Mouse (Mus musculus) intestine, embryonic 15.5 days (tissue): ENCODE measurements around the gene Dlg4. TPM values are rescaled to one million over a fixed set of nuclear protein-coding genes. Genes with fewer than 3 reads are reported as not detected.

Experiments
- ATAC-seq: fragments of 200-750 bp; cut with Nextera tagmentation; 2 replicates; pipeline ENCODE4 v1.8.0; 2017; ENCODE audit warnings: moderate TSS enrichment, moderate library complexity
- H3K27ac ChIP-seq: fragments of 300-500 bp; sonication (generic); 2 replicates; pipeline ENCODE4 v1.5.1; 2015; ENCODE audit warnings: mild to moderate bottlenecking, inconsistent platforms
- H3K27me3 ChIP-seq: fragments of 300-500 bp; sonication (generic); replicated peaks from 2 replicates; pipeline ENCODE4 v1.6.1; 2015; ENCODE audit warnings: inconsistent platforms
- H3K36me3 ChIP-seq: fragments of 300-500 bp; sonication (generic); 2 replicates; pipeline ENCODE4 v1.6.1; 2015; ENCODE audit warnings: inconsistent platforms
- H3K4me1 ChIP-seq: fragments of 300-500 bp; sonication (generic); replicated peaks from 2 replicates; pipeline ENCODE4 v1.6.1; 2015; ENCODE audit warnings: inconsistent platforms
- H3K4me2 ChIP-seq: fragments of 300-500 bp; sonication (generic); replicated peaks from 2 replicates; pipeline ENCODE4 v1.6.1; 2015; ENCODE audit warnings: mild to moderate bottlenecking, inconsistent platforms
- H3K4me3 ChIP-seq: fragments of 300-500 bp; sonication (generic); replicated peaks from 2 replicates; pipeline ENCODE4 v1.5.1; 2015; ENCODE audit warnings: inconsistent platforms
- H3K9ac ChIP-seq: fragments of 300-500 bp; sonication (generic); 2 replicates; pipeline ENCODE4 v1.6.1; 2015; ENCODE audit warnings: inconsistent platforms
- H3K9me3 ChIP-seq: fragments of 300-500 bp; sonication (generic); 2 replicates; pipeline ENCODE4 v1.6.1; 2016; ENCODE audit warnings: inconsistent platforms
- WGBS: fragments of 180-500 bp; shearing (Covaris S2); methylation state at CpG from one replicate; pipeline ENCODE4 v1.1.7; 2015; 5-methylcytosine and 5-hydroxymethylcytosine counted together
- polyA plus RNA-seq: library from polyadenylated mRNA; unstranded; fragments of >200 nt; fragmentation: Nextera tagmentation; extraction: Ambion mirVana; gene quantifications from 2 replicates; pipeline ENCODE4 v1.2.1, GENCODE M21; 2015

Dlg4 gene
- polyA plus RNA-seq, 1 experiment from 2014 or later: 7.2 TPM

DNA sequence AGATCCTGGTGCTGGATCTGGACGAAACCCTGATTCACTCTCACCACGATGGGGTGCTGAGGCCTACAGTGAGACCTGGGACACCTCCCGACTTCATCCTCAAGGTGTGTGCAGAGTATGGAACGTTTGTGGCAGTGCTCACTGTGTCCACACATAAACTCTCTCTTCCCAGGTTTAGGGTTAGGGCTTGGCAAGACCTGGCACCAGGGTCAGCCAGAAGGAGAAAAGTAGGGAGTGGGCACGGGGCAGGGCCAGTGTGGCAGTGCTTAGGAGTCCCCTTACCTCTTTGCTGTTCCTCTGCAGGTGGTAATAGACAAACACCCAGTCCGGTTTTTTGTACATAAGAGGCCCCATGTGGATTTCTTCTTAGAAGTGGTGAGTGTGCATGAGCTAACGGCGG is 32.3 kb upstream of the Dlg4 start:
- H3K27me3 ChIP-seq: no peaks in the 10 kb centered on the region
- no peaks in the 10 kb centered on the region for H3K9me3 ChIP-seq
- H3K4me3 ChIP-seq: no peak overlapping the region
- no peak overlapping the region for H3K4me2 ChIP-seq
- H3K27ac ChIP-seq: no peak overlapping the region
- H3K9ac ChIP-seq: no peak overlapping the region
- 89% methylated on average over 8 of the region's 8 CpGs for WGBS
- H3K36me3 ChIP-seq: peaks cover 36% of the 10 kb centered on the region
- H3K4me1 ChIP-seq: peaks cover 16% of the 10 kb centered on the region
- ATAC-seq: no peak

GRCm38 (mm10) chr11:69989949-69990348 is 26.8 kb upstream of the Dlg4 start:
- no peak overlapping the region for H3K4me2 ChIP-seq
- peaks cover 5% of the 10 kb centered on the region for H3K4me1 ChIP-seq
- peaks cover 37% of the 10 kb centered on the region for H3K36me3 ChIP-seq
- H3K9me3 ChIP-seq: no peaks in the 10 kb centered on the region
- no peak overlapping the region for H3K4me3 ChIP-seq
- no peak for ATAC-seq
- no peaks in the 10 kb centered on the region for H3K27me3 ChIP-seq
- H3K9ac ChIP-seq: no peak overlapping the region
- 87% methylated on average over 8 of the region's 8 CpGs for WGBS
- H3K27ac ChIP-seq: 0 out of 2 replicates have a peak overlapping the region, but pooled peaks have one; percentile 40

DNA sequence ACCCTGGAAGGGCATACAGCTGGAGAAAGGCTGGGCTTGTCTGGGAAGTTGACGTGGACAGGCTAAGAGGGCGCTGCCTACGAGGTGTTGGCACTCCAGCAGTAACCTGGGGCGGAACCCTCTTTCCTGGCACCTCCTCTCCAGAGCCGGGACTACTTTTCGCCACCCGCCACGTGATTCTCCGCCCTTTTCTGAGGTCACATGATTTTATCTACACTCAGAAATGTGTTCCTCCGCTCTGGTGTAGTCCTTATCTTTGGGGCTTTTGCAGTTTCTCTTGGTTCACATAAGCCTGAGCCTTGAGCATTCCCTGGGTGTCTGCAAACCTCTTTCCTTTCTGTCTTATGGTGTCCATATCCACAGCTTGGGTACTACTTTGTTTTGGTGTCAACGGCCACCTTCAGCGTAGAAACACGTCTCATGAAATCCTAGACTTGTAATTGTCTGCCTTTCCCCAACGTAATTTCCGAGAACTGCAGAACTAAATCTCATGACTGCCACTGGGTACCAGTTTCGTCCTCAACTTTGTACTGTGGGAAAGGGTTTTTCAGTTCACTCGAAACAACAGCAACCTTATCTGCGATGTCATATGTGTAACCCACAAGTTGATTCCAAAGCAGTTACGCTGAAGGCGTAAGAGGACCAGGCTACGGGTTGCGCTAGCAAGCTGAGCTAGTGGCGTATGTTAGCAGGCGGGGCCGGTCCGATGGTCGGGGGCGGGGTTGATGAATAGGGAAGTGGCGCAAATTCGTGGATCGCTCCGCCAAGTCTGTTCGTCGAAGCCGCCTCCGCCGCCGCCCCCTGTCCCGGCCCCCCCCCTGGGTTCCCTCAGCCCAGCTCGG is 25.7 kb upstream of the Dlg4 start, which contains the start of gene Gabarap:
Gabarap (plus strand) TSS at position 294 of the 842 bp plus-strand sequence.
- under 1% methylated on average over 40 of the region's 40 CpGs for WGBS
- no peaks in the 10 kb centered on the region for H3K27me3 ChIP-seq
- H3K36me3 ChIP-seq: peaks cover 31% of the 10 kb centered on the region

GRCm38 (mm10) chr11:69991711-69992110 is 25.0 kb upstream of the Dlg4 start:
- peak; percentile 19 for ATAC-seq

More for the DNA sequence above, 25.7 kb upstream of the Dlg4 start, which contains the start of gene Gabarap:
- no peaks in the 10 kb centered on the region for H3K9me3 ChIP-seq
- peak; percentile 78 for ATAC-seq
- H3K27ac ChIP-seq: peak within 1 kb of the TSS; percentile 94
- peak within 1 kb of the TSS; percentile 71 for H3K4me3 ChIP-seq
- H3K4me2 ChIP-seq: peak within 1 kb of the TSS; percentile 80
- H3K9ac ChIP-seq: peak within 1 kb of the TSS; percentile 85
- H3K4me1 ChIP-seq: peaks cover 5% of the 10 kb centered on the region

DNA sequence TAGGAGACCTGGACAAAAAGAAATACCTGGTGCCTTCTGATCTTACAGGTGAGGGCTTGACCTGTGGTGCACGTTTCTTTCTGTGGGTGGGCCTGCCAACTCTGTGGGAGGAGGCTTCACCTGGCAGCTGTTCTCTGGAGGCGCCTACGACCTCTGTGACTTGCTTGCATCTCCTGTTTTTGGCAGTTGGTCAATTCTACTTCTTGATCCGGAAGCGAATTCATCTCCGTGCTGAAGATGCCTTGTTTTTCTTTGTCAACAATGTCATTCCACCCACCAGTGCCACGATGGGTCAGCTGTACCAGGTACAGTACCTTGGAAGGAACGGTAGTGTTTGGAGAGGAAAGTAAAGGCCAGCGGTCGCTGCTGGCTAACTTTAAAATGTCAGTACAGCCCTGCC is 24.3 kb upstream of the Dlg4 start:
- H3K4me3 ChIP-seq: peak overlapping the region; percentile 71
- no peaks in the 10 kb centered on the region for H3K27me3 ChIP-seq
- H3K27ac ChIP-seq: no peak overlapping the region
- ATAC-seq: no peak
- H3K4me2 ChIP-seq: peak overlapping the region; percentile 80
- peaks cover 23% of the 10 kb centered on the region for H3K36me3 ChIP-seq
- H3K9ac ChIP-seq: 0 out of 2 replicates have a peak overlapping the region, but pooled peaks have one; percentile 9
- H3K4me1 ChIP-seq: peaks cover 8% of the 10 kb centered on the region
- WGBS: 80% methylated on average over 10 of the region's 10 CpGs
- H3K9me3 ChIP-seq: no peaks in the 10 kb centered on the region

More at GRCm38 (mm10) chr11:69991711-69992110, 25.0 kb upstream of the Dlg4 start:
- peak overlapping the region; percentile 85 for H3K9ac ChIP-seq
- H3K9me3 ChIP-seq: no peaks in the 10 kb centered on the region
- H3K4me3 ChIP-seq: peak overlapping the region; percentile 71
- peak overlapping the region; percentile 94 for H3K27ac ChIP-seq
- under 1% methylated on average over 15 of the region's 15 CpGs for WGBS
- peaks cover 5% of the 10 kb centered on the region for H3K4me1 ChIP-seq
- H3K4me2 ChIP-seq: peak overlapping the region; percentile 80
- no peaks in the 10 kb centered on the region for H3K27me3 ChIP-seq
- H3K36me3 ChIP-seq: peaks cover 27% of the 10 kb centered on the region

DNA sequence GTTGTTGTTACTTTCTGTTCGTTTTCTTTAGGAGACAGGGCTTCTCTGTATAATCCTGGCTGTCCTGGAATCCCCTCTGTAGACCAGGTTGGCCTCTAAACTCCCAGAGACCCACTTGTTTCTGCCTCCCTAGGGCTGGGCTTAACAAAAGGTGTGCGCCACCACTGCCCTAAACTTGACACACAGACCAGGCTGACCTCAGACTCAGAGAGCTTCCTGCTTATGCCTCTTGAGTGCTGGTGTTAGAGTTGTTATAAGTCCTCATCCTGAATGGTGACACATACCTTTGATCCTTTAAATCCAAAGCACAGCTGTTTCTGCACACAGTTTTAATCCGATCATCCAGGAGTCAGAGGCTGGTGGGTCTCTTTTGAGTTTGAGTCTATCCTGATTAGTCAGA is 23.8 kb upstream of the Dlg4 start:
- Histone ChIP-seq H3K4me3 (0 out of 2 replicates have a peak overlapping the region, but pooled peaks have one; percentile 71), H3K4me2 (peak overlapping the region; percentile 80), H3K27ac (no peak overlapping the region), H3K36me3 (peaks cover 19% of the 10 kb centered on the region), H3K9me3 (no peaks in the 10 kb centered on the region), H3K9ac (no peak overlapping the region), H3K27me3 (no peaks in the 10 kb centered on the region), H3K4me1 (peaks cover 13% of the 10 kb centered on the region)
- no peak for ATAC-seq
- 83% methylated on average over 3 of the region's 3 CpGs for WGBS

DNA sequence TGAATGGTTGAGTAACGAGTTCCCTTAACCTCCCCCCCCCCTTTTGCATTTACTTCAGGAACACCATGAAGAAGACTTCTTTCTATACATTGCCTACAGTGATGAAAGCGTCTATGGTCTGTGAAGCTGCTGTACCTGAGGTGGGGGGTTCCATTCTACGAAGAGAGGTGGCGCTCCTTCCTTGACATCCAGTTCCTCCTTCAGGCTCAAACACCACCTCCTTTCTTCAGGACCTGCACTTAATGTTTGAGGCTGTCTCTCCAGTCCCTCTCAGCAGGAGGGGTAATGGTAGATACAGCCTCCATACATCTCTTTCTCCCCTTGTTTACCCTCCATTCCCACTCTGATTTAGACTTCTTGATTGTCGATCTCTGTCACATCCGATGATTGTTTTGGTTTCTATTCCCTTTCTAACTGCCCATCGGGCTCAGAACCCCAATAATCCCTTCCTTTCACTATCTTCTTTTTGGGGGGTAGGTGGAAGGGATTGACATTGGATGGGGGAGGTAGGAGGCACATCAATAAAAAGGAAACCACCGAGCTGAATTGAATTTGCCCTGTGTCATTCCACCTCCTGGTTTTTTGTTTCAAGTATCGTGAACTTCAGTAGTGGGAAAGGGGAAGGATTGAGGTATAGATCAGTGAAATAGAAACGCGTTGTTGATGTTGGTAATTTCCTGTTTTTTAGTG is 22.2 kb upstream of the Dlg4 start:
- Histone ChIP-seq H3K4me3 (no peak overlapping the region), H3K4me2 (0 out of 2 replicates have a peak overlapping the region, but pooled peaks have one; percentile 11), H3K27ac (no peak overlapping the region), H3K4me1 (peaks cover 24% of the 10 kb centered on the region), H3K9me3 (no peaks in the 10 kb centered on the region), H3K27me3 (no peaks in the 10 kb centered on the region), H3K36me3 (peaks cover 27% of the 10 kb centered on the region), H3K9ac (no peak overlapping the region)
- WGBS: 84% methylated on average over 11 of the region's 11 CpGs
- ATAC-seq: no peak

GRCm38 (mm10) chr11:69995391-69995960 is 21.3 kb upstream of the Dlg4 start, which contains the start of gene Phf23:
Phf23 (plus strand) TSS chr11:69995777.
- H3K9ac ChIP-seq: peak within 1 kb of the TSS; percentile 90
- WGBS: under 1% methylated on average over 36 of the region's 36 CpGs
- no peaks in the 10 kb centered on the region for H3K9me3 ChIP-seq
- peak within 1 kb of the TSS; percentile 96 for H3K27ac ChIP-seq
- no peaks in the 10 kb centered on the region for H3K27me3 ChIP-seq
- peak; percentile 82 for ATAC-seq
- H3K4me3 ChIP-seq: peak within 1 kb of the TSS; percentile 94
- peaks cover 24% of the 10 kb centered on the region for H3K36me3 ChIP-seq
- H3K4me1 ChIP-seq: peaks cover 26% of the 10 kb centered on the region
- H3K4me2 ChIP-seq: peak within 1 kb of the TSS; percentile 60

DNA sequence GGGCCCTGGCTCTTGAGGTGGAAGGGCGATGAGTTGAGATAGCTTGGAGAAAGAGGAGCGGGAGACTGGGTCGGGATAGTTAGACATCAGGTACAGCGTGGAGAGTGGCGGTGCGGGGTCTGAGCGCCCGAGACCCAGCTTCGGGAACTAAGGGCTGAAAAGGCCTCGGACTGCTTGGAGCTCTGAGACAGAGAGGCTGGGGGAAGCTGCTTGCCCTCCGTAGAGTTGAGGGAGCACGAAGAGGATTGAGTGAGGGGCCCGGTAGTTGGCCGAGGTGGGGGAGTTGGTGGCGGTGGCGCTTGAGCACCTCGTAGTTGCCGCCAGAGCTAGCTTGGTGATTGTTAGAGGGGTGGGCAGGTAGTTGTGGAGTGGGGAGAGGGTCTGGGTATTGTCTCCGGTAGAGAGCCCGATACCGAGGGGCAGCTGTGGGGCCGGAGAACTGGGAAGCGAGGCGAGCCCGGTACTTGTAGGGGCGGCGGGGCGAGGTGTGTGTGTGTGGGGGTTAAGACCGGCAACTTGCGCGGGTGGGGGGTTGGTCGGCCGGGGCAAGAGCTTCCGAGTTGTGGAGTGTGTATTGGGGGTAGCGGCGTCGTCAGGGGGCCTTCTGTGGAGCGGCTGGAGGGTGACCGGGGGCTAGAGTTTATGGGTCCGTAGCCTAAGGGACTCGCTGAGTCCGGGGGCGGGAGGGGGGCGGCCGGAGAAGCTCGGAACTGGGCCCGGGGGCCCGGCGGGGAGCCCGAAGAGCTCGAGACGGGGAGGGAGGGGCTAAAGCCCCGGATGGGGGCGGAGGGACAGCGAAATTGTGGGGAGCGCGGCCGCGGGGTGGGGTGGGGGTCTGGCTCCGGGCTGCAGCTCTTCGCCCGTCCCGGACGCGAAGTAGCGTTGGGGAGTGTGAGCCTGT is 20.3 kb upstream of the Dlg4 start:
- H3K4me1 ChIP-seq: peaks cover 26% of the 10 kb centered on the region
- ATAC-seq: peak; percentile 13
- H3K36me3 ChIP-seq: peaks cover 24% of the 10 kb centered on the region
- H3K9ac ChIP-seq: peak overlapping the region; percentile 90
- no peaks in the 10 kb centered on the region for H3K27me3 ChIP-seq
- peak overlapping the region; percentile 94 for H3K4me3 ChIP-seq
- H3K27ac ChIP-seq: peak overlapping the region; percentile 96
- H3K9me3 ChIP-seq: no peaks in the 10 kb centered on the region
- under 1% methylated on average over 65 of the region's 66 CpGs for WGBS
- peak overlapping the region; percentile 60 for H3K4me2 ChIP-seq

DNA sequence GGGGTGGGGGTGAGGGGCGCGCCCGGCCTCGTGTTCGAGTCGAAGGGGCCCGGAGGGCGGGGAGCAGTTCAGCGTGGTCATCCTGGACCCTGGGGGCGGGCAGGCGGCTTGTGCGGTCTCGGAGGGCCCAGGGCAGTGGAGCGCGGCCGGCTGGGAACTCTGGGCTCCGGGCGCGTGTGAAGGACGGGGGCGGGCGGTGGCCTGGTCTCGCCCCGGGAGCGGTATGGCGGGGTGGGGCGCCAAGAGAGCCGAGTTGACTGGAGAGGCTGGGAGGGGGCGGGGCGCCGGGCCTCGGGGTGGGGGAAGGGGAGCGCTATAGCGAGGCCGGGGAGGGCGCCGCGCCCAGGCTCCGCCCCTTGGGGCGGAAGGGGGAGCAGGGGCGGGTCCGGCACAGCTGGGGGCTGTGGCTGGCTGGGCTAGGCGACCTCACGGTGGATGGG is 19.7 kb upstream of the Dlg4 start:
- Histone ChIP-seq H3K9ac (peak overlapping the region; percentile 90), H3K9me3 (no peaks in the 10 kb centered on the region), H3K4me1 (peaks cover 32% of the 10 kb centered on the region), H3K27me3 (no peaks in the 10 kb centered on the region), H3K36me3 (peaks cover 24% of the 10 kb centered on the region), H3K4me3 (peak overlapping the region; percentile 94), H3K4me2 (peak overlapping the region; percentile 60), H3K27ac (peak overlapping the region; percentile 96)
- peak; percentile 66 for ATAC-seq
- WGBS: 2% methylated on average over 40 of the region's 44 CpGs
